Mouse (Mus musculus) liver, embryonic 14.5 days (tissue): Measurements from ENCODE around the gene Rbm42.

Experiments used
- CTCF ChIP-seq: IDR thresholded peaks from 2 replicates; pipeline ENCODE4 v1.5.1; 2016; ENCODE audit warnings: antibody characterized with exemption, low read depth, control low read depth
- EP300 ChIP-seq: IDR thresholded peaks from 2 replicates; pipeline ENCODE4 v1.6.1; 2016; ENCODE audit warnings: antibody characterized with exemption, low read depth

DNA sequence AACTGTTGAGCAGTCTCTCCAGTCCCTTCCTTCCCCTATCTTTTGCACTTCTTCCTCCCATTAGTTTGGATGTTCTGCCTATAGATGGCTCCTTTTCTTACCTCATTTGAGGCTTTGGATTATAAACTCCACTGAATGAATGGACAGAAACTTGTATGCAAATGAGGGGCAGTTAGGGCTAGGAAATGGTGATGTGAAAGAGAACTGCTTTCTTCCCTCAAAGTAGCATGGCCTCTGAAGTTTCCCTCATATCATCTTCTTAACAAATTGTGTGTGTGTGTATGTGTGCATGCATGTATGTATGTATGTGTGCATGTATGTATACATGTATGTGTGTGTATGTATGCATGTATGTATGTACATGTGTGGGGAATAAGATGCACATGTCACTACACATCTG is 21.1 kb downstream of the Rbm42 start:
- no peak for TF ChIP-seq EP300
- TF ChIP-seq CTCF = no peak
